Mouse (Mus musculus): ENCODE measurements around the gene 9930111J21Rik1. TPM values are rescaled to one million over a fixed set of nuclear protein-coding genes. Genes with fewer than 3 reads are reported as not detected.
"Not testable (repeated sequence)": the region's sequence is repeated elsewhere in the genome, so short reads cannot be mapped to it uniquely, and the experiment has no call there.

9930111J21Rik1 gene
- 0.22 and 0.24 TPM in 2 replicates for polyA plus RNA-seq (2012; rRNA removed)
- polyA plus RNA-seq (2014; fragmentation: Nextera tagmentation; extraction: Ambion mirVana) = 0.61 and 0.64 TPM in 2 replicates

GRCm38 (mm10) chr11:48979251-48979650 is at the start of gene 9930111J21Rik1:
TSS of gene 9930111J21Rik1 (minus strand) at chr11:48979398.
- not testable (repeated sequence) for ATAC-seq (ENCODE audit: insufficient read depth); H3K9me3 ChIP-seq (ENCODE audit: control insufficient read depth, low read length); H3K4me1 ChIP-seq (replicated peaks; ENCODE audit: control insufficient read depth in 2 of 2, insufficient read depth in 2 of 2, low read length in 1 of 2); H3K4me3 ChIP-seq (ENCODE audit: insufficient read depth in 1 of 2, low read depth in 2 of 2, low read length in 2 of 2); H3K27me3 ChIP-seq (ENCODE audit: control insufficient read depth, insufficient read depth, low read length); H3K36me3 ChIP-seq (replicated peaks; ENCODE audit: control insufficient read depth, insufficient read depth, low read depth); H3K27ac ChIP-seq; H3K4me2 ChIP-seq (ENCODE audit: low read depth); DNase-seq (ENCODE audit: low read depth in 3 of 3, low spot score in 3 of 3); H3K9ac ChIP-seq (replicated peaks)
- whole genome bisulfite sequencing (ENCODE audit: insufficient replicate concordance) = no CpG with 5 or more reads among the region's 3 CpGs

GRCm38 (mm10) chr11:49012074-49012473 is 32.9 kb upstream of the 9930111J21Rik1 start:
- H3K27me3 ChIP-seq (ENCODE audit: control insufficient read depth, insufficient read depth, low read length); H3K4me2 ChIP-seq (ENCODE audit: low read depth); H3K36me3 ChIP-seq (replicated peaks; ENCODE audit: control insufficient read depth, insufficient read depth, low read depth); H3K9ac ChIP-seq (replicated peaks); H3K9me3 ChIP-seq (ENCODE audit: control insufficient read depth, low read length); H3K27ac ChIP-seq; DNase-seq (ENCODE audit: low read depth in 3 of 3, low spot score in 3 of 3); H3K4me1 ChIP-seq (replicated peaks; ENCODE audit: control insufficient read depth in 2 of 2, insufficient read depth in 2 of 2, low read length in 1 of 2); ATAC-seq (ENCODE audit: insufficient read depth); H3K4me3 ChIP-seq (ENCODE audit: insufficient read depth in 1 of 2, low read depth in 2 of 2, low read length in 2 of 2): not testable (repeated sequence)

GRCm38 (mm10) chr11:49006785-49007184 is 27.6 kb upstream of the 9930111J21Rik1 start:
- H3K9ac ChIP-seq (replicated peaks); DNase-seq (ENCODE audit: low read depth in 3 of 3, low spot score in 3 of 3); H3K4me2 ChIP-seq (ENCODE audit: low read depth); H3K36me3 ChIP-seq (replicated peaks; ENCODE audit: control insufficient read depth, insufficient read depth, low read depth); H3K27me3 ChIP-seq (ENCODE audit: control insufficient read depth, insufficient read depth, low read length); H3K4me1 ChIP-seq (replicated peaks; ENCODE audit: control insufficient read depth in 2 of 2, insufficient read depth in 2 of 2, low read length in 1 of 2); H3K9me3 ChIP-seq (ENCODE audit: control insufficient read depth, low read length); ATAC-seq (ENCODE audit: insufficient read depth); H3K4me3 ChIP-seq (ENCODE audit: insufficient read depth in 1 of 2, low read depth in 2 of 2, low read length in 2 of 2); H3K27ac ChIP-seq: not testable (repeated sequence)
- 42% methylated on average over 1 of the region's 1 CpGs for WGBS (ENCODE audit: insufficient replicate concordance)

- H3K4me1 ChIP-seq (replicated peaks; ENCODE audit: control insufficient read depth in 2 of 2, insufficient read depth in 2 of 2, low read length in 1 of 2); H3K27ac ChIP-seq; DNase-seq (ENCODE audit: low read depth in 3 of 3, low spot score in 3 of 3); H3K36me3 ChIP-seq (replicated peaks; ENCODE audit: control insufficient read depth, insufficient read depth, low read depth); H3K9me3 ChIP-seq (ENCODE audit: control insufficient read depth, low read length); H3K27me3 ChIP-seq (ENCODE audit: control insufficient read depth, insufficient read depth, low read length); ATAC-seq (ENCODE audit: insufficient read depth); H3K9ac ChIP-seq (replicated peaks); H3K4me2 ChIP-seq (ENCODE audit: low read depth); H3K4me3 ChIP-seq (ENCODE audit: insufficient read depth in 1 of 2, low read depth in 2 of 2, low read length in 2 of 2): not testable (repeated sequence)
- 25% methylated on average over 2 of the region's 2 CpGs for WGBS (ENCODE audit: insufficient replicate concordance)
These were observed 27.1 kb upstream of the 9930111J21Rik1 start for GRCm38 (mm10) chr11:49006317-49006716.

GRCm38 (mm10) chr11:49000411-49000810 is 21.2 kb upstream of the 9930111J21Rik1 start:
- H3K27me3 ChIP-seq (ENCODE audit: control insufficient read depth, insufficient read depth, low read length); ATAC-seq (ENCODE audit: insufficient read depth); H3K27ac ChIP-seq; H3K9ac ChIP-seq (replicated peaks); H3K36me3 ChIP-seq (replicated peaks; ENCODE audit: control insufficient read depth, insufficient read depth, low read depth); H3K4me2 ChIP-seq (ENCODE audit: low read depth); DNase-seq (ENCODE audit: low read depth in 3 of 3, low spot score in 3 of 3); H3K4me3 ChIP-seq (ENCODE audit: insufficient read depth in 1 of 2, low read depth in 2 of 2, low read length in 2 of 2); H3K4me1 ChIP-seq (replicated peaks; ENCODE audit: control insufficient read depth in 2 of 2, insufficient read depth in 2 of 2, low read length in 1 of 2); H3K9me3 ChIP-seq (ENCODE audit: control insufficient read depth, low read length): not testable (repeated sequence)
- WGBS (ENCODE audit: insufficient replicate concordance) = 17% methylated on average over 1 of the region's 1 CpGs

- ATAC-seq (ENCODE audit: insufficient read depth); H3K27me3 ChIP-seq (ENCODE audit: control insufficient read depth, insufficient read depth, low read length); H3K4me3 ChIP-seq (ENCODE audit: insufficient read depth in 1 of 2, low read depth in 2 of 2, low read length in 2 of 2); H3K27ac ChIP-seq; H3K36me3 ChIP-seq (replicated peaks; ENCODE audit: control insufficient read depth, insufficient read depth, low read depth); H3K4me2 ChIP-seq (ENCODE audit: low read depth); H3K9me3 ChIP-seq (ENCODE audit: control insufficient read depth, low read length); H3K9ac ChIP-seq (replicated peaks); DNase-seq (ENCODE audit: low read depth in 3 of 3, low spot score in 3 of 3); H3K4me1 ChIP-seq (replicated peaks; ENCODE audit: control insufficient read depth in 2 of 2, insufficient read depth in 2 of 2, low read length in 1 of 2): not testable (repeated sequence)
- 8% methylated on average over 2 of the region's 2 CpGs for WGBS (ENCODE audit: insufficient replicate concordance)
These were observed 14.8 kb upstream of the 9930111J21Rik1 start, which contains the start of gene Tgtp1 for GRCm38 (mm10) chr11:48994018-48994417. TSS of gene Tgtp1 (minus strand) at chr11:48994172.

GRCm38 (mm10) chr11:48993296-48993695 is 14.1 kb upstream of the 9930111J21Rik1 start:
- DNase-seq (ENCODE audit: low read depth in 3 of 3, low spot score in 3 of 3); H3K9ac ChIP-seq (replicated peaks); H3K4me1 ChIP-seq (replicated peaks; ENCODE audit: control insufficient read depth in 2 of 2, insufficient read depth in 2 of 2, low read length in 1 of 2); H3K9me3 ChIP-seq (ENCODE audit: control insufficient read depth, low read length); H3K27me3 ChIP-seq (ENCODE audit: control insufficient read depth, insufficient read depth, low read length); H3K4me2 ChIP-seq (ENCODE audit: low read depth); ATAC-seq (ENCODE audit: insufficient read depth); H3K27ac ChIP-seq; H3K36me3 ChIP-seq (replicated peaks; ENCODE audit: control insufficient read depth, insufficient read depth, low read depth); H3K4me3 ChIP-seq (ENCODE audit: insufficient read depth in 1 of 2, low read depth in 2 of 2, low read length in 2 of 2): not testable (repeated sequence)
- 33% methylated on average over 10 of the region's 10 CpGs for WGBS (ENCODE audit: insufficient replicate concordance)

- not testable (repeated sequence) for ATAC-seq (ENCODE audit: insufficient read depth); H3K27me3 ChIP-seq (ENCODE audit: control insufficient read depth, insufficient read depth, low read length); H3K9me3 ChIP-seq (ENCODE audit: control insufficient read depth, low read length); H3K4me3 ChIP-seq (ENCODE audit: insufficient read depth in 1 of 2, low read depth in 2 of 2, low read length in 2 of 2); H3K36me3 ChIP-seq (replicated peaks; ENCODE audit: control insufficient read depth, insufficient read depth, low read depth); H3K4me1 ChIP-seq (replicated peaks; ENCODE audit: control insufficient read depth in 2 of 2, insufficient read depth in 2 of 2, low read length in 1 of 2); H3K9ac ChIP-seq (replicated peaks); DNase-seq (ENCODE audit: low read depth in 3 of 3, low spot score in 3 of 3); H3K4me2 ChIP-seq (ENCODE audit: low read depth); H3K27ac ChIP-seq
- 41% methylated on average over 4 of the region's 4 CpGs for WGBS (ENCODE audit: insufficient replicate concordance)
These were observed 12.7 kb upstream of the 9930111J21Rik1 start, which contains the start of gene Gm12185 for GRCm38 (mm10) chr11:48991740-48992520. TSS of gene Gm12185 (minus strand) at chr11:48992226.
